Mouse (Mus musculus) ES-E14 (cell line): ENCODE measurements at regions not wholly inside any gene's neighbourhood (a gene's known extent, or its start where the extent isn't known, plus 50 kb on each side); places are given as distances from the start of the nearest gene placed in this dataset.

ENCODE experiments used
- HCFC1 ChIP-seq: IDR thresholded peaks from 2 replicates; pipeline ENCODE4 v1.6.1; 2012; ENCODE audit warnings: low read length, inconsistent platforms, borderline replicate concordance; ENCODE audit not compliant: insufficient read depth
- MAFK ChIP-seq: IDR thresholded peaks from 2 replicates; pipeline ENCODE4 v1.6.1; 2014; ENCODE audit warnings: mild to moderate bottlenecking, low read depth, low read length, inconsistent platforms; ENCODE audit not compliant: insufficient read depth
- ZNF384 ChIP-seq: IDR thresholded peaks from 2 replicates; pipeline ENCODE4 v1.6.1; 2012; ENCODE audit warnings: low read depth, low read length, inconsistent platforms

DNA sequence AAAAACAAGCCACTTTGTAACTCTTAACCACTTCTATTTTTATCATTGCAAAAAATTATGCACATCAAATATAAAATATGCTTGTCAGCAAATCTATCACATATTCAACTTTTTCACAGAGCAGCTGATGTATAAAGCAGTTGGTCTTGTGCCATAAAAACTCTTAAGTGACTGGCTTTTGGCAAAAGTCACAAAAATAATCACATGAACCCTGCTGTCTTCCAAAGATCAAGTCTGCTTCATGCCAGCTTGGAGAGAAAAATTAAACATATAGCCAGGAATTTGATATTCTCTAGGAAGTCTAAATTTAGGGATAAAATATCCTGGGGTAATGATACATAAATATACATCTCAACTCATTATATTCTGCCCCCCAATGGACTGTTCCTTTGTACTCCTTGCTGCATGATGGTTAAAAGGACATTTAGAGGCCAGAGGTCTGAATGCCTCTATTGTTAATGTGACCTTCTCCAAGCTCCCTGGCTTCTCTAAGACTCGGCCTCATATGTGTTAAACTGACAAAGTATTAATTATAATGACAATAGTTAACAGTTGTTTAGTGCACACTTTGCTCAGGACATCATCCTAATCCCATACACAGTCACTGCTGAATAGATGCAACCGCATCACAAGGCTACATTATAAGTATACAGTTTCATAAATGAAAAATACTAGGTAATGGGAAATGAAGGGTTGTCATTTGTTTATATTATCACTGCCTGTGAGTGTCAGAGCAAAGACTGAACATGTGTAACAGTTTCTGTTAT is 422.9 kb upstream of the Hs3st1 start:
- TF ChIP-seq MAFK (no peak), HCFC1 (no peak), ZNF384 (no peak)
